ENCODE assay signal across 17 mouse cellular contexts in genomic region chr17:3690499-3691258, GRCm38 (mm10). TPM values are rescaled to one million over a fixed set of nuclear protein-coding genes. Genes with fewer than 3 reads are reported as not detected.
DNase-seq lines count a peak whose midpoint lies in the region; ATAC-seq and TF ChIP-seq lines count a peak whose summit lies in the region.
"Had no signal": no experiment of that assay in that cellular context is flagged by ENCODE, and none has a peak within 500 bp of the region (broad histone marks: within the 10 kb centered on the region; RNA-seq: fewer than 3 reads in every experiment).

No protein-coding gene starts in this region.

- H3K9ac ChIP-seq in midbrain, embryonic 13.5 days (replicated peaks): no peak overlapping the region
- no peak overlapping the region for H3K9ac ChIP-seq in forebrain, embryonic 12.5 days
- H3K9ac ChIP-seq in midbrain, postnatal 0 days (replicated peaks; ENCODE audit: low read length, poor library complexity, severe bottlenecking): no peak overlapping the region
- H3K9ac ChIP-seq: limb, embryonic 15.5 days had no signal

- no peak for TF ChIP-seq CTCF in midbrain, postnatal 0 days (IDR thresholded peaks at IDR 0.05)

- 54% methylated on average over 8 of the region's 8 CpGs for whole genome bisulfite sequencing in midbrain, embryonic 13.5 days
- 77% methylated on average over 8 of the region's 8 CpGs for WGBS in midbrain, embryonic 10.5 days
- 35% methylated on average over 8 of the region's 8 CpGs for WGBS in forebrain, embryonic 12.5 days
- WGBS in midbrain, postnatal 0 days: 48% methylated on average over 8 of the region's 8 CpGs

- no peak for DNase-seq in midbrain, embryonic 10.5 days (ENCODE audit: low spot score)
- DNase-seq in midbrain, postnatal 0 days (ENCODE audit: low spot score): peak; percentile 17
- no peak for DNase-seq in frontal cortex, postnatal 14 days (ENCODE audit: low spot score in 2 of 2)
- DNase-seq: adrenal gland, adult 2 months; cerebellum, postnatal 14 days; kidney, adult 18-20 months had no signal

- no peak overlapping the region for H3K4me3 ChIP-seq in midbrain, embryonic 13.5 days (replicated peaks)
- no peak overlapping the region for H3K4me3 ChIP-seq in midbrain, embryonic 10.5 days
- H3K4me3 ChIP-seq in forebrain, embryonic 12.5 days (replicated peaks): no peak overlapping the region
- no peak overlapping the region for H3K4me3 ChIP-seq in midbrain, postnatal 0 days (ENCODE audit: low read depth, low read length)
- H3K4me3 ChIP-seq: limb, embryonic 15.5 days; myocyte had no signal

- H3K4me1 ChIP-seq in midbrain, embryonic 13.5 days (replicated peaks): peaks cover 10% of the 10 kb centered on the region
- H3K4me1 ChIP-seq in midbrain, embryonic 10.5 days: no peaks in the 10 kb centered on the region
- peaks cover 13% of the 10 kb centered on the region; the same call in 1 of the 2 replicates for H3K4me1 ChIP-seq in forebrain, embryonic 12.5 days
- H3K4me1 ChIP-seq in midbrain, postnatal 0 days (ENCODE audit: insufficient read depth, low read length): no peaks in the 10 kb centered on the region
- H3K4me1 ChIP-seq: limb, embryonic 15.5 days had no signal

- no peaks in the 10 kb centered on the region for H3K9me3 ChIP-seq in midbrain, embryonic 13.5 days
- no peaks in the 10 kb centered on the region for H3K9me3 ChIP-seq in midbrain, embryonic 10.5 days (replicated peaks)
- H3K9me3 ChIP-seq in forebrain, embryonic 12.5 days: no peaks in the 10 kb centered on the region
- no peaks in the 10 kb centered on the region for H3K9me3 ChIP-seq in midbrain, postnatal 0 days (ENCODE audit: low read length)
- H3K9me3 ChIP-seq: limb, embryonic 15.5 days had no signal

- ATAC-seq in midbrain, embryonic 13.5 days: no peak
- peak; percentile 89 for ATAC-seq in forebrain, embryonic 12.5 days (ENCODE audit: low FRiP score)
- ATAC-seq in hematopoietic stem cell, adult 5-6 weeks (replicated peaks in 1 of 2; ENCODE audit: insufficient read depth in 1 of 2, low FRiP score in 2 of 2, low TSS enrichment in 1 of 2, low read depth in 1 of 2, poor library complexity in 2 of 2, severe bottlenecking in 2 of 2): peak; percentile 95
- ATAC-seq in midbrain, postnatal 0 days (ENCODE audit: low FRiP score): no peak
- no peak for ATAC-seq in activated CD4-positive, CD25-positive, alpha-beta regulatory T cell, adult 4 months

- H3K27ac ChIP-seq in midbrain, embryonic 13.5 days: 0 out of 2 replicates have a peak overlapping the region, but pooled peaks have one; percentile 41
- no peak overlapping the region for H3K27ac ChIP-seq in midbrain, embryonic 10.5 days (replicated peaks)
- H3K27ac ChIP-seq in forebrain, embryonic 12.5 days: peak overlapping the region; percentile 84
- no peak overlapping the region for H3K27ac ChIP-seq in midbrain, postnatal 0 days (ENCODE audit: low read depth, low read length)
- H3K27ac ChIP-seq: limb, embryonic 15.5 days had no signal

- H3K27me3 ChIP-seq in midbrain, embryonic 13.5 days: no peaks in the 10 kb centered on the region
- no peaks in the 10 kb centered on the region for H3K27me3 ChIP-seq in midbrain, embryonic 10.5 days (ENCODE audit: low read depth, poor library complexity, severe bottlenecking)
- H3K27me3 ChIP-seq in forebrain, embryonic 12.5 days: no peaks in the 10 kb centered on the region
- no peaks in the 10 kb centered on the region for H3K27me3 ChIP-seq in midbrain, postnatal 0 days (ENCODE audit: insufficient read depth, low read length)
- H3K27me3 ChIP-seq: limb, embryonic 15.5 days had no signal

- no peak overlapping the region for H3K4me2 ChIP-seq in midbrain, embryonic 13.5 days (replicated peaks)
- peak overlapping the region; percentile 9 for H3K4me2 ChIP-seq in forebrain, embryonic 12.5 days
- no peak overlapping the region for H3K4me2 ChIP-seq in midbrain, postnatal 0 days (ENCODE audit: low read depth, low read length, poor library complexity, severe bottlenecking)
- H3K4me2 ChIP-seq: limb, embryonic 15.5 days had no signal

- no peaks in the 10 kb centered on the region for H3K36me3 ChIP-seq in midbrain, embryonic 13.5 days
- H3K36me3 ChIP-seq in midbrain, embryonic 10.5 days: no peaks in the 10 kb centered on the region
- H3K36me3 ChIP-seq in forebrain, embryonic 12.5 days (replicated peaks): no peaks in the 10 kb centered on the region
- H3K36me3 ChIP-seq in midbrain, postnatal 0 days (ENCODE audit: insufficient read depth, low read length): no peaks in the 10 kb centered on the region
- H3K36me3 ChIP-seq: limb, embryonic 15.5 days had no signal

RNA-seq across cellular contexts. Expression of gene Nox3, which starts 5.4 kb away (rescaled TPM):
- not detected in 2 replicates for polyA plus RNA-seq in midbrain, embryonic 13.5 days (2015; fragmentation: Nextera tagmentation; extraction: Ambion mirVana)
- polyA plus RNA-seq in midbrain, embryonic 10.5 days (2016; fragmentation: Nextera tagmentation; extraction: Ambion mirVana): not detected in 2 replicates
- polyA plus RNA-seq in forebrain, embryonic 12.5 days (2016; fragmentation: Nextera tagmentation; extraction: Ambion mirVana): not detected in 2 replicates
- not detected in 2 replicates for total RNA-seq in hematopoietic stem cell, adult 5-6 weeks (2017)
- total RNA-seq in midbrain, postnatal 0 days (2014; rRNA removed): not detected in 2 replicates
- polyA plus RNA-seq in midbrain, postnatal 0 days (2015; fragmentation: Nextera tagmentation; extraction: Ambion mirVana): not detected in 2 replicates
- not detected for polyA plus RNA-seq in activated CD4-positive, CD25-positive, alpha-beta regulatory T cell, adult 4 months (2017; shearing (Covaris generic))
- total RNA-seq: adrenal gland, adult 2 months; gastrocnemius, adult 18-20 months; left cerebral cortex, adult 8-10 months had no signal
- polyA plus RNA-seq: adrenal gland, adult 2 months; heart, postnatal 0 days; limb, embryonic 15.5 days; lung, embryonic 16.5 days; myocyte; spleen, adult 2 months had no signal

Comparison
In these comparisons a context has a peak if more than half of its experiments do, and no peak if none do; other contexts are left out.
1. H3K27ac ChIP-seq: peak in midbrain, embryonic 13.5 days (single experiment) and forebrain, embryonic 12.5 days (single experiment); none in midbrain, embryonic 10.5 days (single experiment) and midbrain, postnatal 0 days (single experiment).
2. ATAC-seq: peak in forebrain, embryonic 12.5 days (single experiment) and hematopoietic stem cell, adult 5-6 weeks (2 of 2); none in midbrain, embryonic 13.5 days (single experiment), midbrain, postnatal 0 days (single experiment) and activated CD4-positive, CD25-positive, alpha-beta regulatory T cell, adult 4 months (single experiment).